Mouse (Mus musculus) thymus, postnatal 25 days (tissue): ENCODE results near the gene C130032M10Rik.
A peak's percentile ranks its signal among the peaks of the same experiment; 100 is the strongest.

Experiments used
- DNase-seq: peaks from one replicate; pipeline ENCODE4 v3.0.0; 2022

C130032M10Rik gene

DNA sequence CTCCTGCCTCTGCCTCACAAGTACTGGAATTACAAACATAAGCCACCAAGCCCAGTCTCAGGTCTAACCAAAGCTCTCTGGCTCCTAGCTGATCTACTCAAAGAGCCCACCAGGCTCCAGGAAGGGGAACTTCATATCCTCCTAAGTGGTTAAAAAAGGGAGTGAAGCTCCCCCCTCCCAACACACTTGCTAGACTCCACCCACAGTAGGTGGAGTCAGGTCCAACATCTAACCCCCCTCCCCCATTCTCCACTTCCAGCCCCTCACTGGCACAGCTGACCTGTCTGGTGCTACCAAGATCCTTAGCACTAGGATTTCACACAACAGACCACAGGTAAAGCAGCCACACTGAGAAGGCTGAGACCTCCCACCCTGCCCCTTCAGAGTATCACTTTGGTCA, 38.3 kb downstream of the C130032M10Rik start:
- DNase-seq: no peak

- no peak for DNase-seq
Measured at GRCm38 (mm10) chr9:114554355-114554979, 39.0 kb downstream of the C130032M10Rik start.

DNA sequence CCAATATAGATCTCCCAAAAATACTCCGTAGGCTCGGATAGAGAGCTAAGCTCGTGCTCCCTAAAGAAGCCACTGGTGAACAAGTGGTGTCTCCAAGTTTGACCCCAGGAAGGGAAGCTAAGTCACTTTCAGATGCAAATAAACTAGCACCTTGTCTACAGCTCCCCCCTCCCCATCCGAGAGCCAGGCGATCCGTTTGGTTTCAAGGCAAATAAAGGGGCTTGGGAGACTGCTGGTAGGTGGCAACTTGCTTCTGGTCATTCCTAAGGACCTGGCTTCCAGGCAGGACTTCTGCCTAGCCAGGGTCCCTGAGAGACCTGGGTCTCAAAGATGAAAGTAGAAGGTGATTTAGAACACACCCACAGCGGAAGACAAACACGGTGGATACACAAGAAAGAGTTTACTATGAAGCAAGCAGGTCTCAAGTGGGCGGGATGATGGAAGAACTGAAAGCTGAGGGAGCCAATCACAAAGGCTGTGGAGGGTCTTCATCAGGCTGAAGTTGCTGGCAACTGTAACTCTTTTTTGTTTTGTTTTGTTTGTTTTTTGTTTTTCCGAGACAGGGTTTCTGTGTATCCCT, 40.9 kb downstream of the C130032M10Rik start:
- no peak for DNase-seq

- no peak for DNase-seq
Measured at GRCm38 (mm10) chr9:114557086-114557485, 41.6 kb downstream of the C130032M10Rik start.

DNA sequence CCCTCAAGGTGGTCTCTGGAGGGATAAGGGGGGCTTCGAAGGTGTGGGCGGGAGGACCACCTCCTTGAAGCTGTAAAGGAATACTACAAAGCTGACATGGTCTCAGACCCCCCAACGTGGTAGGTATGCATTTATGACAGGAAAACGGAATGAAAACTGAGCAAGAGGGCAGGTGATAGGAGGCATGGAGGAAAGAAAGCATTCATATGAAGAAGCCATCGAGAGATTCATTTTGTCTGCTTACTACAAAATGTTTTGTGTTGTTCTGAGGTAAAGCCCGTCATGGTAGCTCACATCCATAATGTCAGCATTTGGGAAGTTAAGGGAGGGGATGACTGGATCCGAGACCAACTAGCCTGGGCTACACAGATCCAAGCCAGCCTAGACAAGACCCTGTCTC, 44.6 kb downstream of the C130032M10Rik start:
- no peak for DNase-seq

- DNase-seq: no peak
Measured at GRCm38 (mm10) chr9:114560771-114561670, 45.5 kb downstream of the C130032M10Rik start.

GRCm38 (mm10) chr9:114561671-114561971, 46.1 kb downstream of the C130032M10Rik start:
- no peak for DNase-seq

GRCm38 (mm10) chr9:114562031-114562918, 46.8 kb downstream of the C130032M10Rik start:
- DNase-seq: no peak

GRCm38 (mm10) chr9:114562919-114563751, 47.6 kb downstream of the C130032M10Rik start:
- DNase-seq: peak; percentile 18

- DNase-seq: peak; percentile 14
Measured at GRCm38 (mm10) chr9:114563761-114564606, 48.5 kb downstream of the C130032M10Rik start, which contains the start of gene Trim71. TSS of gene Trim71 (minus strand) at chr9:114564369.

DNA sequence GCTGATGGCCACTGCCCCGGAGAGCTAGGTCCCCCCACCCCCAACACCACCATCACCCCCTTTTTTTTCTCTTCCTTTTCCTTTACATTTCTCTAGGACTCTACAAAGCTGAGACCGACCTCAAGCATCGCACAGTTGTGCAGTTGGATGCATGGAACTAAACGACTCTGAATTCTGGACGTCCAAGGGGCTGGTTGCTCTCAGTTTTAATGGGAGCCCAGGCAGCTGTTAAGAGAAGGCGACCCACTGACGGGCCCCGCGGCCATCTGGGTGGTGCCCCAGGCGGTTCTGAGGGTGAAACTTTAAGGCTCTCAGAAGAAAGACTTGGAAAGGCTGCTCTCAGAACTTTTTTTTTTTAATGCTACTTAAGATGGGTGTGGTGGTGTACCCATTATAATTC, 49.2 kb downstream of the C130032M10Rik start:
- no peak for DNase-seq
